Mouse (Mus musculus) ES-Bruce4 (cell line): Measurements from ENCODE around the gene Cemip2.

Source experiments
- CTCF ChIP-seq: IDR thresholded peaks from one replicate; pipeline ENCODE4 v1.8.1; 2011; ENCODE audit warnings: low read depth, low read length
- EP300 ChIP-seq: IDR thresholded peaks from 2 replicates; pipeline ENCODE4 v1.6.1; 2011; ENCODE audit warnings: low read depth, low read length; ENCODE audit not compliant: insufficient read depth
- POLR2A ChIP-seq: IDR thresholded peaks from one replicate; pipeline ENCODE4 v1.8.1; 2011; ENCODE audit warnings: low read length; ENCODE audit not compliant: insufficient read depth

DNA sequence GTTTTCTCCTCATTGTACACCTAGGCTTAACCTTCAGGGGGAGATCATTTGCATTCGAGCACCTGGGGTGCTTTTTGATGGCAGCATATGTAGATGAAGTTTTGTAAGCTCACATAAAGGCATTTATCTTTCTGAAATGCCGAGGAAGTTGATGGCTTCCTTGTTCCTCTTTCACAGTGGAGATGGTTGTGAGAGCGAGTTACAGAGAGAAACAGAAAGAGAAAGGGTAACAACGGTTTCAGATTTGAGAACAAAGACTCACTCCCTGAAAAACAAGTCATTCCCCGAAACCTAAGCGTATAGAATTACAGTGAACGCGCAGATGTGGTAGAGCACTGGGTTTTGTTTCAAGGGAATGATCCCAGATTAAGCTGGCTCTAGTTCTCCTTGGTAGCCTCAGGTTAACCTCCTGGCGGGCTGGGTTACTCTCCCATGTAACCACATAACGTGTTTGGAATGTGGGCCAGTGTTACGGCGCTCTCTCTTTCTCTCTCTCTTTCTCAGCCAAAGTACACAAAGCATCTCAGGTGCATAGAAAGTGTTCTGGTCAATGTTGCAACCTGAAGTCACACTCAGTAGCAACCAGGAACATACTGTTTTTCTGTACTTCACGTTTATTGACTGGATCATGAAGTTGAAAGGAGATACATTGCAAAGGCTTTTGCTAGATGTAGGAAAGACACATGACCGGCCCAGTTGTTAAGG lies 40.0 kb downstream of the Cemip2 start:
- TF ChIP-seq CTCF: no peak
- TF ChIP-seq EP300: 0 out of 2 replicates have a peak, but pooled peaks have one; percentile 29
- no peak for TF ChIP-seq POLR2A
